Mouse (Mus musculus) adrenal gland, postnatal 14 days (tissue): Measurements from ENCODE around the gene Tnc. TPM values are rescaled to one million over a fixed set of nuclear protein-coding genes. Genes with fewer than 3 reads are reported as not detected.

Experiments
- DNase-seq: peaks from one replicate; pipeline ENCODE4 v3.0.0; 2021; ENCODE audit warnings: mixed read lengths
- long read RNA-seq, 2 experiments: library from polyadenylated mRNA; stranded (forward); transcript quantifications; one replicate each; pipeline ENCODE4 v2.0.0; 2021
- total RNA-seq: library from RNA; stranded (reverse); gene quantifications from 2 replicates; pipeline ENCODE4 v1.2.3, GENCODE M21; 2021

The Tnc gene
- total RNA-seq = 3.2 and 5.6 TPM in 2 replicates
- long read RNA-seq, experiment 1, partial matches to known transcripts = 0 of 2 reads
- long read RNA-seq, experiment 1, other reads (novel, unspliced or antisense) = 2 of 2 reads
- long read RNA-seq, experiment 2 = 0 reads

DNA sequence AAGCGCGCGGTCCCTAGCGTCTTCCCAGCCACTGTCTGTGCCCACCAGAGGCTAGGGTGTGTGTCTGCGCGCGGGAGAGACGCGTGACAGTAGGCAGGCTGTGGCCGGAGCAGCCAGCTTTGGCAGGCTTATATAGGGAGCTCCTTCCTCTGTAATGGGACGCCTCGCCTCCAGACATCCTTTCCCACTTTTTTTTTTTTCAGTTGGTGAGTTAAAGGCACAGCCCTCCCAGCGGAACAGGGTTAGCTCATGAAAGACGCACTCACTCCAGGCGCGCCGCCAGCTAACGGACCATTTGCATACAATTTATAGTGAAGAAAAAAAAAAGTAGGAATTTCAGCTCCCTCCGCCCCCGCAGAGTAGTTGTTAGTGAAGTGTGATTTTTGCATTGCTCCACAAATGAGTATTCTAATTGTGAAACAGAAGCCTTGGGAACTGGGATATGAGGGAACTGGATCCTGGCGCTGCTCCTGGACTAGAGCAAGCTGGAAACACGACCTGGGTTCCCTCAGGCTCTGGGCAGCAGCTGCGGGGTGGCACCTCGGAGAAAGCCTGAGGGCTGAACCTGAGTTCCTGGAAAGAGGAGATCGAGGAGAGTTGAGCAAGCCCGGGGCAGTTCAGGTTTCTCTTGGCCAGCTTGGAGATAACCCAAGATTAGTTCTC is at the start of gene Tnc:
Gene Tnc (minus strand): TSS at position 185 of the 663 bp plus-strand sequence.
- peak; percentile 69 for DNase-seq

DNA sequence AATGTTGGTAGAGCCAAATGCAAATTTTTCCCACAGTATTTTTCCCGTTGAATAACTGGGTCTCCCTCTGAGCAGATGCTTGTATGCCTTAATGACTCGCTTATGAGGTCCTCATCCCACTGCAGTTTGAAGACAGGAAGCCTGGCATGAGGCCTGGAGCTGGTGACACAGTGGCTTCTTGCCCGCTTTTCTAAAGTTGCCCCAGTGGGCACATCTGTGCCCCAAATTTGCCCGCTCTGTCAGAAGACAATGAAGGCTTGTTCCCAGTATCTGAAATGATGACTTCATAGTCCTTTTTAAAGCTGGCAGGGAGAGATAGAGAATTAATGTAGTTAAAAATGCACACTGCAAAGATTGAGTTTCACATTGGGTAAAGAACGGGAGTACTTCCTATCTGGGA is 47.4 kb upstream of the Tnc start:
- DNase-seq = no peak

DNA sequence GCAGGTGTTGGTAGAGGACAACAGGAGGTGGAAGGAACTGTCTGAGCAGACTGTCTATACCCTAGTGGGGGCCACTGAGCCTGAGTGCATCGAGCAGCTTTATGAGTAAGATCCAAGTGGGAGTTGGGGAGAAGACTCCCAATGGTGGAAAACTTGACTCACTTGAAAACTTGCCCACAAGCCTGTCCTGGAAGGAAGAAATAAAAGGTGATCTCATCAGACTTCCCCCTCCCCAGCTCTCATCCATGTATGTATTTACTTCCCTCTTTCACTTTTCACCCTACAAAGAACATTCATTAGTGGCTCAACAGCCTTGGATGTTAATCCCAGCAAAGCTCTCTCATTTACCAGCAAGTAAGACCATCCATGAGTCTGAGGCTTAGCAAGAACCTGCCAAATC is 46.0 kb upstream of the Tnc start:
- no peak for DNase-seq

DNA sequence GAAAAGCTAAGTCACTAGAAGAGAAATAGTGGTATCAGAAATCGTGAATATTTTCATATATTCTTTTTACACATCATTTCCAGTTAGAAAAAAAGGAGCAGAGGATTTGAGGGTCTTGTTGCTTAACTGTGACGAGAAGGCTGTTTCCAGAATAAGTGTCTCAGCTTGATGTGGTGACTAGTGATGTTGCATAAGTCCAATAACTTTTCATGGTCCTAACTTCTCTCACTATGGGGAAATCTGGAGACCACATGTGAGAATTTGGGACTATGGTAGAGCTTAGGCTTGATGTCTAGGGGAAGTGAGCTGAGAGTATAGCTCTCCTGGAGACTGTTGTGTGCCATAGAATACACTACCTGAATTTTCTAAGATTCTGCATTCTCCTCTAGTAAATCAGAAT is 42.6 kb upstream of the Tnc start:
- no peak for DNase-seq

DNA sequence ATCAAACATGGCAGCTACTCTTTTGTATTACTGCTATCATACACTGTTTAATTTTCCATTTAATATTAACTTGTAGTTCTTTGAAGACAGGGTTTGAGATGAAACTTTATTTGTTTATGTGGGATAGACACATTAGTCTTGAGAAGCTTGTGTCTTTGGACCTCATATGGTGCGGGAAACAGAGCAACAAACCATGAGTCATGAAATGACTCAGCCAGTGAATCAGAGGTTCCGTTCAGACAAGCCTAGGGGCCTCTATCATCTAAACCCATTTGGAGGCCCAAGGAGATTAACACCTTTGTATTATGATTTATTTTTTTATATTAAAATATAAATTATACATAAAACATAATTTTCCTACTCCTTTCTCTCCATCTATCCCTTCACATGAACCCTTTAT is 40.9 kb upstream of the Tnc start:
- DNase-seq = no peak

DNA sequence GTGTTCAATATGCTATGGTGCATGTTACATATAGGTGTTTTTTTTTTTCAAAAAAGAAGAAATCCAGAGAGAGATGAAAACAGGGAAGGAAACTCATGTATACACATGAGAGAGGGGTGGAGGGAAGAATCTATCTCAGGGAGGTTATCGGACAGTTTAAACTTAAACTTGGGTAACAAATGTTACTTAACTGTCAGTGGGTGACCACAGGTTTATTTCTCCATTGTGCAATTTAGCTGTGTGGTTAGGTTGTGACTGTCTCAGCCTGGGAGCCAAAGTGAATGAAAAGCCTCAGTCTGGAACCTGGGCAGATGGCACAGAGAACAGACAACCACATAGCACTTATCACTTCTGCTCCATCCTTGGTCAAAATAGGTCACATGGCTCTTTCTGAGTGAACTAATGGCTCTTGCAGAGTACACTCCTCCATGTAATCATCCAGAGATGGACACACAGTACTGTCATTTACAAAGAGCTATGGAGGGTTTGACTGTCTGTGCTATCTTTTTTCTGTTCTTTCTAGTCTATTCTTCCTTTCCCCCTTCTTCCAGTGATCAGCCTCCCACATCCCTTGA is 39.3 kb upstream of the Tnc start:
- no peak for DNase-seq

DNA sequence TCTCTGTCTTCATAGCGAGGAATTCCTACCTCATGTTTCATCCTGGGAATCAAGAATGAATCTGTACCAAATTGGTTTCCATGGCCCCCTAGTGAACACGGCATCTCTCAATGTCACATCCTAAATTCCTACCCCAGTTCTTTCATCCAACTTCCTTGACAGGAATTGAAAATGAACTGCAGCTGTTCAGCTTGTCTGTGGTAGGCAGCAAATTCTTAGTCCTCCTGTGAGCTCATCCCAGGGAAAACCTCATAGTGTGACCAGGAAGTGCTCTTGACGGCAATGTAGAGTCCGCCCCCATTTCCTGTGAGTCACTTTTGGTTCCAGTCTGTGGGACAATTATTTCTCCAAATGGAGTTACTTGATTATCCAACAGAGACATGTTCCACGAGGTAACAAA is 37.0 kb upstream of the Tnc start:
- DNase-seq = no peak

DNA sequence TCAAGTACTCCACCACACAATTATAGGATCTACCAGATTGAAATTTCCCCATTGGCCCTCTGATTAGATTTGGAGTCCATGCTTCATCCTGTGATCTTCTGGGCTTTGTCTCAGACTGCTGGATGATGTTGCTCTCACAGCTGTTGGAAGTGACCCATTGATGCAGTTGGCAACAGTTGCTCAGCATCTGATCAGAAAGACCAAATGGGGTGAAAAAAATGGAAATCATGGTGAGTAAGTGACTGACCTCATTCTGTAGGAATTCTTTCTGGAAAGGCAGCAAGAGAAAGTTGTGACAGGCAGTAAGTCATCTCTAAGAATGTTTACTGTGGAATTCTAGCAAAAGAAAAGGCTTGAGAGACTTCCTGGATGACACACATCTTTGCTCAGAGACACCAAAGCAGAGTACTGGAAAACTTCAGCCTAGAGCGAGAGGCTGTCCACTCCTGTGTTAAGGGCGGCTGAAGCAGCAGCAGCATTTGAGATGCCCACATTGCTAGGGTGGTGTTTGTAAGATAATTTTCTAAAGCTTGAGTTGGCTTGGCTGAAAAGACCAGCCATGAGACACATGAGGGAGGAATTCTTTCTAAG is 31.3 kb upstream of the Tnc start:
- DNase-seq = peak; percentile 8

DNA sequence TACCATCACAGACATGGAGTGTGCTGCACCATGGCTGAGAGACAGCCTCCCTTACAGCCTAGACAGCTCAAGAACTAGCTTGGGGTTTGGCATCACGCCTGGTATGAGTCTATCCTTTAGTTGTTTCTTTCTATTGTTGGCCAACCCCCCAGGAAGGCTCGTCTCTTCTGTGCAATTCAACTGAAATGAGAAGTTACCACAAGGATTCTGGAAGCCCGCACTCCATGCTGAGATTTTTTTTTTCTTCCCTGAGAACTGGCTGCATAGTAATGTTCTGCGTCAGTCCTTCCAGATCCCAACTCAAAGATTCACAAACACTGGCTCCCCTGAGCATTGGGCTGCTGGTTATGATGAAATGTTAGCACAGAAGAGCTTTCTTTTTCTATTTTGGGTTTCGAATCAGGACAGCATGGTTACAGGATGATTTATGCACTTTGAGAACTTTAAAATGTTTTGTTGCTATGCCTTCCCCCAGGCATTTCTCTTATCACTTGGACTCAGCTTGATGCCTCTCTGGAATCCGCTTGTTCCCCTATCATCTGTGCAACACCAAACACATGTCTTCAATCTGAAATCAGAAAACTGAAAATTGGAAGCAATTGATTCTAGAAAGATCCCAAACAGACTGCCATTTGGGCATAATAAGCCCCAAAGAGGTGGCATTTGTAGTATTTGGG is 29.7 kb upstream of the Tnc start:
- DNase-seq = peak; percentile 7

DNA sequence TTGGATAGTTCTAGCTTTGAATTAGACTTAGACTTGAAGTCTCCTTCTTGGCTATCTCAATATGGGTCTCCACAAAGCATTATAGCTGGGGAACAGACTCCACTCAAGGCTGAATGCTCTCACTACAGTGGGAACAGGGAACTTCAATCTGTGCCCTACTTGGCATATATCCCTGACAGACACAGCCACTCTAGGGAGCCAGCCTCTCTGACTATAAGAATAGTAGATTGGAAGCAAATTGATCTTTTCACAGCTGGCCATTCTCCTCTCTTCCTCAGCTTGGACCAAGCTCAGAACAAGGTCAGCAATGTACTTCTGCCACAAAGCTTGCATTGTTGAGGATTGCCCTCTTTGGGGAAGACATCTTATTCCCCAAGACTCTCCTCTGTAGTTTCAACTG is 27.9 kb upstream of the Tnc start:
- no peak for DNase-seq

DNA sequence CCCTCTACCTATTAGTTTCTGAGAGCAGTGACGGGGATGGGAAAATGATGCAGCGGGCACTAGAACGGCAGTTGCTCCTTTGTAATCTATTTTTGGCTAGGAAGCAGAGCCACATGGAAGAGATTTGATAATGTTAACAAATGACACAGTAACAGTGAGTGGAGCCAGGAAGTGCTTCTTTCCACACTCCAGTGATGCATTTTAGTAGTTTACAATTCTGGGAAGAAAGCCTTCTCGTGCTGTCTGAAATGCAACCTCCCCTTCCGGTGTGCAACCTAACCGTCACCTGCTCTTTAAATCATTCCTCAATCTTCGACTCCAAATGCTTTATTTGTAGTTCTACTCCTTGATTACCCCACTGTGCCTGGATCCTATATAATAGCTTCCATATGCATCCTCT is 20.6 kb upstream of the Tnc start:
- no peak for DNase-seq

DNA sequence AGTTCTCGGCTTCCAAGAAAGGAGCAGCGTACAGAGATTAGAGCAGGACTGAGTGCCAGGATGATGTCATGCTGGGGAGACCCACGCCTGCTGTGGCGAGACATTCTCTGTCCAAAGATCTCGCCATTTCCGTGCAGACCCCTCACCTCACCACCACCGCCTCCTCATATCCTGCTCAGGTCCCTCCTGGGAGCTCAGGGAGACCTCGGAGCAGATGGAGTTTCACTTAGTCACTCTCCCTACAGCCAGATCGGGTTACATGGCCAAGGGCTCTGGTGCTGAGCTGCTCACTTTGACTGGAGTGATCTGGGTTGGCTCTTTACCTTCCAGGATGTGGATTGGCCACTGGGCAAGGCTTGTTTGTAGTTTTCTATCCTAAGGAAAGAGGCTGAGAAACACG is 18.5 kb upstream of the Tnc start:
- peak; percentile 5 for DNase-seq

DNA sequence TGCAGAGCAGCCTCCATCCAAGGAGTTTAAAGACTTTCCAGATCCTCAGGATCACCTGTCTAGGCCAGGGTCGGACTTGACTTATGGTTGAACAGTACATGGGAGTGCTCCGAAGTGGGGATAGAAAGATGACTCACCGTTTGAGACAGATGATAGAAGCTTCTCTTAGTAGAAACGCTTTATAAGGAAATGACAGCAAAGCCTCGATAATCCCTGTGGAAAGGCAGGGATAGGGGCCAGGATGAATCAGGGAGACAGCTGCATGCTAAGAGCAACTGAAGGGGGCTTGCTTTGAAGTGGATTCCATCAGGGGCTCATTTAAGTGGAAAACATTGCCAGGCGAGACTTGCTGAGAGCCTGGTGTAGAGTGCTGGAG is 12.0 kb upstream of the Tnc start:
- DNase-seq = no peak

DNA sequence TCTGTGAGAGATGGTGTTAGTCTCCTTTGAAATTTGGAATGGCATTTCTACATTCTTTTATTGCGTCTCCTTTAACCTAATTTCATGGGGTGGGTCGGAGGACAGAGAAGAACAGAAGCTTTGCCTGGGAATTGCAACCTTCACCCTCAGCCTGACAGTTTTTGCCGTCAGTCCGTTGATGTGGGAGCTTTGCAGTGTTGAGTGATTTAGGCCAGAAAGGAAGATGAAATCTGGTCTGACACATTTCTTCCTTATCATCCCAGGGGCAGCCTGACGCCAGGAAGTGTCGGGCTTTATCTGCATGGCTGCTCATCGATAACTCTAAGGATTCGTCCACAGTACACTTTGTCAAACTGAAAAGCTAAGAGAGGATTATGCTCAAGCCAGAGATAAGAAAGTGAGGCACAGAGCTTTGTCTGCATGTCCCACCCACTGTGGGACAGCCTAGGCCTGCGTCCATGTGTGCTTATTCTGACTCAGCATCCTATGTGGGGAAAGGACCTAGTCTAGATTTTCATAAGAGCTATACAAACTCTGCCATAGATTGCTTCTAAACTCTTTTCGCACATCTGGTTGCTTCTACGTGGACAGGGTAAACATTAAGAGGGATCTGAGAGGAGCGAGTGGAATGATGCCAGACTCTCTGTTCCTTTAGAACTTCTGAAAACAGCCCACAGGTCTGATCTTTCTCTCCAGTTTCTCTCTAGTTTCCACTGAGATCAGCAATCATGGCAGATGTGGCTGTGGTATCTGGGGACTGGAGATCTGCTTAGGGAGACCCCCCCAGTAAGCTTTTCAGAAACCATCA is 11.4 kb upstream of the Tnc start:
- no peak for DNase-seq

DNA sequence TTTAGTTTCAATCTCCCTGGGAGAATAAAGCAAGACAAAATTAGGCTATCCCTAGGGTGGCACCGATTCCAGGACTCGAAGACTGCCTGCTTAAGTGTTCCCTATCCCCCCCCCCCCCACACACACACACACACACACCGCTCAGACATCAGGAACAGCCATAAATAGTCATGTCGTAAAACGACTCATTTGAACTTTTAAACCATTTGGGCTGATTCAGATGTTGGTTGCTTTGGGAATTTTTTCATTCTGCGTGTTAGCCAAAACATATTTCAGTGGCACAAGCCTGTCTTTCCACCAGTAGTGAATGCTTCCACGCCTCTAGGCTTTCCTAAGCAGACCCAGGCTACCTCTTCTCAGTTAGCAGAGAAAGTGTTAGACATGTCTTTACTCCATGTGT is 1.4 kb upstream of the Tnc start:
- no peak for DNase-seq

DNA sequence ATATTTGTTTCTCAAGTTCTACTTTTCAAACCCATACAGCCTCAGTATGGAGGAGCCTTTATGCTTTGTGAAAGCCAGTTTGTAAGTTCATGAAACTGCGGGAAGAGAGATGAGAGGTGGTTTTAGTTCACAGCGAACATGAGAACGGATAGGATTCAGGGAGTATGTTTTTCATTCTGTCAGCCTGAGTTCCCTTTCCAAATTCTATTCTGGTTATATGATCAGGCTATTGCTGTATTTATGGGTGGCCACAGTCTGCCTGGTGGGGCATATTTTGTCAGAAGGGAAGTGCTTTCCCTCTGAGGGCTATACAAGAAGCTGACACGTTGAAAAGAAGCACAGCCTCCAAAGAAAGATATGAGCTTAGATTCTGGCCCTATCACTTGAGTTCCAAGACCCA is 2.9 kb downstream of the Tnc start:
- no peak for DNase-seq

DNA sequence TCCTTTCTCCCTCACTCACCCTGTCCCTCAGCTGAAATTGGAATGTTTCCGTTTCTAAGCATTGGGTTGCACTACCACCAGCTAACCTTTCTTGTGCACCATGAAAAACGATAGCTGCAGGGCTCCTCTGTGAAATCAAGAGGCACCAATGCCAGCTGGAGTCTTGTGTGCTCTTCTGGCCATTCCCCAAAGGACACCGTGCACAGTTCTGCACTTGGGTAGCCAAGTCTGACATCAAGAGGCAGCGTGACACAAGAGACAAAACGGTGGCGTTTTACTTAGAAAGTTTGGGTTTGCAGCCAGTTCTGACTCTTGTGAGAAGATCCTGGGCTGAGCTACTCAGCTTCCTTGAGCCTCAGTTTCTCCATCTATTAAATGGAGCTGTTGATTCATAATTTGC is 3.4 kb downstream of the Tnc start:
- DNase-seq = peak; percentile 23

DNA sequence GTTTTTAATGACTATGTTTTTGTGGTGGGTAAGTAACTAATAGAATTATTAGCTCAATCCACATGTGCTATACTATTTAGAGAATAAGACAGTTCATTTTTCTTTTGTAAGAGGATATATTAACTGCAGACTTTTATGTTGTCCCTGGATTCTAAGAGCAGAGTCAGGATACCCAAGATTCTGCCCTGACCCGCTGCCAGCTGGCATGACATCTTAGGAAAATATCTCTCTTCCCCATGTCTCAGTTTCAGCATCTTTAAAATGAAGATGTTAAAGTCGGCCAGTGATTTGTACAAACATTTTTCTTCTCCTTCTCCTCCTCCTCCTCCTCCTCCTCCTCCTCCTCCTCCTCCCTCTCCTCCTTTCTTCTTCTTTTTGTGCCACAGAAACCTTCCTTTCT is 7.7 kb downstream of the Tnc start:
- DNase-seq = no peak

DNA sequence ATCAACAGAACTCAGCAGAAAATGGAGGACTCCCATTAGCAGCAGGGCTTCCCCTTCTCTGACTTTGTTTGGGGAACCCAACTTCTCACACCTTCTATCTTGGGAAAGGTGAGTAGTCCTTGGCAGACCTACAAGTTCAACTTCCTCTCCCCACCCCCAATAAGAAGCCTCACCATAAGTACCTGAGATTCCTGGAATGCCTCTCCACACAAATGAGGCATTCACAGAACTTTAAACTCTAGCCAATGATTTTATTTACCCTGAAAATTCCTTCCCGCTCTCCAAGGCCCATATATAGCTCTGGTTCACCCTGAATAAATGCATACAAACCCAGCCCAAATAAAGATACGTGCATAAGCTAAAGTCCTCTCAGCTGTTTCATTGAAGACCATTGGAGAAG is 9.3 kb downstream of the Tnc start:
- DNase-seq = no peak

DNA sequence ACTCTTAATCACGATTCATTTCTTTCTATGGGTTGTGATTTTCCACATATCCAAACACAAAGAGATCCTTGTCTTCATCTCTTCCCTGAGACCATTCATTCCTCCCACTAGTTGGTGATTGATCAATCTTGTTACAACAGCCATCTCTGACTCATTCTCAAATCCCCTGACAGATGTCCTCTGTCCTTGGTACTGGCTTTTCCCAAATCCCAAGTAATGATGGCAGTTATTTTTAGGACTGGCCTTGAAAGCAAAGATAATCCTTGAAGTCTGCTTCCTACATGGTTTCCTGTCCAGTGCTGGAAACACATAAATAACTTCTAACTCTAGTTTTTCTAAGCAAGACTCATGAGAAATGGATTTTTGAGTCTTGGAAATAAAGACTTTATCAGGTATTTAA is 12.1 kb downstream of the Tnc start:
- DNase-seq = no peak

DNA sequence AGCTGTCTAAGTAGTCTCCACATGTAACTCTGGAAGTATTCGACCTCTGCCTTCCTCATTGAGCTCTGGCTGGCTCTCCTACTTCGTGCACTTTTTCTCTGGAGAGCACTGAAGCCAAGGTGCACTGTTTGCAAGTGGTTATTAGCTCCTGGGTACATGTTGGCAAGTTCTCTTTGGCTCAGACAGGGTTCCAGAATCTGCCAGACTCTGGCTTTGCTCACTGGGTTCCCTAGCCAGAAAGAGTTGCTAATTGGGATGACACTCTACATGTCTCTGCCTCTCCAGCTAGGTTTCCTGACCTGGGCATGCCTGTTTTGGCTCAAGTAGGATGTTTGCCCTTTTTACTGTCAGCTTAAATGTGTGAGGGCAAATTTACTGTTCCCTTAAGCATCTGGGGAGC is 13.6 kb downstream of the Tnc start:
- DNase-seq = no peak

DNA sequence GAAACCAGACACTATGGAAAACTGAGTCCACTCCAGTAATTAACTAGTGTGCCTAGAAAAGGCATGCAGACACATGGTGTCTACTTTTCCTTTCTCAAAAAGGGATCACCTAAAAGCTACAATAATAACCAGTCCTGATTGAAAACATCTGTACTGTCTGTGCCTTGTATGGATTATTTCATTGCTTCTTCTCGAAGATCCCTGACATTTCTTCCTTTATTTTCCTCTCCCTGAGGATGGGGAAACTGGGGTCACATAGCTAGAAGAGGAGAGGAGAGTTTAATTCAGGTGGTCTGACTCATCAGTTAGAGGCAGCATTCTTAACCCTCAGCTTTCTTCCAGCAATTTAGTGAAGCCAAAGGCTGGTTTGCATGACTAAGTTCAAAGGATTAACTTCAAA is 17.3 kb downstream of the Tnc start:
- DNase-seq = no peak

DNA sequence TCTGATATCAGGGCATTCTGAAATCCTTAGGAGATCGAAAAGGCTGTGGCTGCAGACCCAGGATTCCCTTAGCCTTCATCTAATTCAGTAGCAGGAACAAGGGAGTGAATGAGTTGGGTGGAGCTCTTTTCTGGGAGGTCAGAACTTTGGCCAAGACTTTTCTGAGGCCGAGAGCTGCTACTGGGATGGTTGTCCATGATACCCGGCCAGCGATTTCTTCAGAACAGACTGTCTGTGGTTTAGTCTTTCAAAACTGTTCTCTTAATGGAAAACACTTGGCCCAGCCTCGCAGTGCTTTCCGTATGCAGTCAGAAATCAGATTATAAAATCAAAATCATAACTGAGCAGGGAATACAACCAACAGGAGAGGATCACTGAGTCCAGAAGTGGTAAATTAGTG is 21.2 kb downstream of the Tnc start:
- DNase-seq = peak; percentile 34
